In genomic region chr14:45118359-45118758, GRCm38 (mm10) we compare ENCODE assay signal across 27 mouse cellular contexts.
DNase-seq lines count a peak whose midpoint lies in the region; ATAC-seq and TF ChIP-seq lines count a peak whose summit lies in the region.
"Had no signal": no experiment of that assay in that cellular context is flagged by ENCODE, and none has a peak within 500 bp of the region (broad histone marks: within the 10 kb centered on the region; RNA-seq: fewer than 3 reads in every experiment).

No protein-coding gene starts in this region.

- no peak overlapping the region for H3K4me3 ChIP-seq in kidney, adult 2 months (ENCODE audit: insufficient read depth, low read depth, low read length)
- no peak overlapping the region for H3K4me3 ChIP-seq in kidney, embryonic 16.5 days (ENCODE audit: low read length)
- H3K4me3 ChIP-seq in lung, embryonic 15.5 days = no peak overlapping the region
- H3K4me3 ChIP-seq in embryonic facial prominence, embryonic 14.5 days (ENCODE audit: low read depth, low read length) = no peak overlapping the region
- no peak overlapping the region for H3K4me3 ChIP-seq in hindbrain, postnatal 0 days (ENCODE audit: low read length)
- H3K4me3 ChIP-seq: embryonic facial prominence, embryonic 13.5 days; forebrain, embryonic 10.5 days; forebrain, embryonic 13.5 days; heart, adult 2 months; heart, embryonic 10.5 days; heart, embryonic 13.5 days had no signal

- H3K36me3 ChIP-seq in kidney, adult 2 months (ENCODE audit: control insufficient read depth, insufficient read depth, low read length) = no peaks in the 10 kb centered on the region
- no peaks in the 10 kb centered on the region for H3K36me3 ChIP-seq in kidney, embryonic 16.5 days (ENCODE audit: insufficient read depth, low read length)
- H3K36me3 ChIP-seq in lung, embryonic 15.5 days = no peaks in the 10 kb centered on the region
- no peaks in the 10 kb centered on the region for H3K36me3 ChIP-seq in embryonic facial prominence, embryonic 14.5 days (ENCODE audit: control insufficient read depth, insufficient read depth, low read length)
- H3K36me3 ChIP-seq in hindbrain, postnatal 0 days (ENCODE audit: insufficient read depth, low read length) = no peaks in the 10 kb centered on the region
- H3K36me3 ChIP-seq: embryonic facial prominence, embryonic 13.5 days; forebrain, embryonic 10.5 days; heart, embryonic 10.5 days; heart, embryonic 13.5 days had no signal

- H3K9me3 ChIP-seq in kidney, embryonic 16.5 days (ENCODE audit: low read length) = no peaks in the 10 kb centered on the region
- no peaks in the 10 kb centered on the region for H3K9me3 ChIP-seq in lung, embryonic 15.5 days
- H3K9me3 ChIP-seq in embryonic facial prominence, embryonic 14.5 days (ENCODE audit: control insufficient read depth, low read length) = no peaks in the 10 kb centered on the region
- H3K9me3 ChIP-seq in hindbrain, postnatal 0 days (ENCODE audit: low read length) = no peaks in the 10 kb centered on the region
- H3K9me3 ChIP-seq: embryonic facial prominence, embryonic 13.5 days; forebrain, embryonic 10.5 days; forebrain, embryonic 13.5 days; heart, embryonic 10.5 days; heart, embryonic 13.5 days had no signal

- no peak overlapping the region for H3K9ac ChIP-seq in kidney, embryonic 16.5 days (replicated peaks; ENCODE audit: low read length)
- H3K9ac ChIP-seq in lung, embryonic 15.5 days = no peak overlapping the region
- no peak overlapping the region for H3K9ac ChIP-seq in embryonic facial prominence, embryonic 14.5 days (ENCODE audit: low read depth, low read length)
- H3K9ac ChIP-seq in hindbrain, postnatal 0 days (replicated peaks; ENCODE audit: low read length) = no peak overlapping the region
- H3K9ac ChIP-seq: embryonic facial prominence, embryonic 13.5 days; forebrain, embryonic 13.5 days; heart, embryonic 13.5 days; hindbrain, embryonic 14.5 days had no signal

- no peak overlapping the region for H3K4me2 ChIP-seq in kidney, embryonic 16.5 days (replicated peaks; ENCODE audit: low read depth, low read length)
- H3K4me2 ChIP-seq in lung, embryonic 15.5 days = no peak overlapping the region
- H3K4me2 ChIP-seq in embryonic facial prominence, embryonic 14.5 days (ENCODE audit: low read depth, low read length) = no peak overlapping the region
- H3K4me2 ChIP-seq in hindbrain, postnatal 0 days (ENCODE audit: low read depth, low read length) = no peak overlapping the region
- H3K4me2 ChIP-seq: embryonic facial prominence, embryonic 13.5 days; forebrain, embryonic 13.5 days; heart, embryonic 13.5 days; hindbrain, embryonic 14.5 days had no signal

- no peak for TF ChIP-seq POLR2A in kidney, adult 2 months (IDR thresholded peaks at IDR 0.05; ENCODE audit: low read depth, low read length)

- peak; percentile 5 for DNase-seq in kidney, adult 2 months
- DNase-seq in kidney, postnatal 14 days = no peak
- no peak for DNase-seq in kidney, adult 8-10 months
- no peak for DNase-seq in lung, postnatal 10 days
- peak; percentile 6 for DNase-seq in embryonic facial prominence, embryonic 14.5 days (ENCODE audit: low spot score)
- no peak for DNase-seq in hindbrain, postnatal 0 days (ENCODE audit: low spot score)
- DNase-seq: adrenal gland, adult 2 months; adrenal gland, postnatal 14 days; cerebellum, adult 11 months; cerebellum, adult 2 months; cerebellum, adult 9-11 months; cerebellum, postnatal 25 days; gastrocnemius, postnatal 10 days; gastrocnemius, postnatal 36 days; heart, adult 2 months; heart, postnatal 14 days; heart, postnatal 4 days had no signal

- no peaks in the 10 kb centered on the region for H3K4me1 ChIP-seq in kidney, adult 2 months (ENCODE audit: control insufficient read depth, insufficient read depth, low read length)
- H3K4me1 ChIP-seq in kidney, embryonic 16.5 days (ENCODE audit: insufficient read depth, low read length) = 0 out of 2 replicates have a peak, but pooled peaks cover 3% of the 10 kb centered on the region
- H3K4me1 ChIP-seq in lung, embryonic 15.5 days = peaks cover 8% of the 10 kb centered on the region; the same call in 1 of the 2 replicates
- no peaks in the 10 kb centered on the region for H3K4me1 ChIP-seq in embryonic facial prominence, embryonic 14.5 days (ENCODE audit: control insufficient read depth, insufficient read depth, low read length)
- H3K4me1 ChIP-seq in hindbrain, postnatal 0 days (ENCODE audit: insufficient read depth, low read length) = no peaks in the 10 kb centered on the region
- H3K4me1 ChIP-seq: embryonic facial prominence, embryonic 13.5 days; forebrain, embryonic 13.5 days; heart, embryonic 10.5 days had no signal

- H3K27me3 ChIP-seq in kidney, adult 2 months (replicated peaks; ENCODE audit: control insufficient read depth, insufficient read depth, low read length) = no peaks in the 10 kb centered on the region; the same call in 1 of the 2 replicates
- no peaks in the 10 kb centered on the region for H3K27me3 ChIP-seq in kidney, embryonic 16.5 days (ENCODE audit: insufficient read depth, low read length)
- no peaks in the 10 kb centered on the region for H3K27me3 ChIP-seq in lung, embryonic 15.5 days
- no peaks in the 10 kb centered on the region for H3K27me3 ChIP-seq in embryonic facial prominence, embryonic 14.5 days (replicated peaks; ENCODE audit: control insufficient read depth, insufficient read depth, low read length)
- no peaks in the 10 kb centered on the region for H3K27me3 ChIP-seq in hindbrain, postnatal 0 days (ENCODE audit: insufficient read depth, low read length)
- H3K27me3 ChIP-seq: embryonic facial prominence, embryonic 13.5 days; forebrain, embryonic 13.5 days; heart, embryonic 13.5 days had no signal

- 43% methylated on average over 4 of the region's 4 CpGs for WGBS in kidney, adult 2 months
- 33% methylated on average over 4 of the region's 4 CpGs for WGBS in kidney, embryonic 16.5 days
- WGBS in lung, embryonic 15.5 days = 27% methylated on average over 4 of the region's 4 CpGs
- 40% methylated on average over 4 of the region's 4 CpGs for WGBS in embryonic facial prominence, embryonic 14.5 days
- 76% methylated on average over 4 of the region's 4 CpGs for WGBS in hindbrain, postnatal 0 days

- ATAC-seq in kidney, embryonic 16.5 days (ENCODE audit: low FRiP score, low TSS enrichment) = peak; percentile 65; the same call in 1 of the 2 replicates
- no peak; the same call in 1 of the 2 replicates for ATAC-seq in lung, embryonic 15.5 days (ENCODE audit: borderline replicate concordance, extremely low read depth, low FRiP score, low TSS enrichment)
- no peak for ATAC-seq in embryonic facial prominence, embryonic 14.5 days (ENCODE audit: low read depth)
- ATAC-seq in hindbrain, postnatal 0 days = no peak
- ATAC-seq: CD4-positive, CD25-positive, alpha-beta regulatory T cell, adult 4 months; forebrain, embryonic 13.5 days; forebrain, embryonic 16.5 days had no signal

- H3K27ac ChIP-seq in kidney, adult 2 months (ENCODE audit: insufficient read depth, low read depth, low read length) = no peak overlapping the region
- H3K27ac ChIP-seq in kidney, embryonic 16.5 days (ENCODE audit: low read length) = no peak overlapping the region
- H3K27ac ChIP-seq in lung, embryonic 15.5 days = 0 out of 2 replicates have a peak overlapping the region, but pooled peaks have one; percentile 10
- H3K27ac ChIP-seq in embryonic facial prominence, embryonic 14.5 days (replicated peaks; ENCODE audit: low read depth, low read length) = no peak overlapping the region
- H3K27ac ChIP-seq in hindbrain, postnatal 0 days = no peak overlapping the region
- H3K27ac ChIP-seq: embryonic facial prominence, embryonic 13.5 days; forebrain, embryonic 10.5 days; forebrain, embryonic 13.5 days; heart, adult 2 months; heart, embryonic 10.5 days; heart, embryonic 13.5 days; hindbrain, embryonic 14.5 days had no signal

- TF ChIP-seq CTCF in kidney, adult 2 months (conservative IDR thresholded peaks at IDR 0.05; ENCODE audit: insufficient read depth, insufficient read length, low read depth, low read length) = no peak
- no peak for TF ChIP-seq CTCF in hindbrain, postnatal 0 days (IDR thresholded peaks at IDR 0.05; ENCODE audit: low read depth)

Comparison
In these comparisons a context has a peak if more than half of its experiments do, and no peak if none do; other contexts are left out.
1. DNase-seq: peak in kidney, adult 2 months (single experiment) and embryonic facial prominence, embryonic 14.5 days (single experiment); none in kidney, postnatal 14 days (single experiment), kidney, adult 8-10 months (0 of 2), lung, postnatal 10 days (single experiment) and hindbrain, postnatal 0 days (single experiment).